Mouse (Mus musculus) forebrain, embryonic 14.5 days (tissue): ENCODE data around the gene Snx25. TPM values are rescaled to one million over a fixed set of nuclear protein-coding genes. Genes with fewer than 3 reads are reported as not detected.

Source experiments
- ATAC-seq: fragments of 200-750 bp; cut with Nextera tagmentation; 2 replicates; pipeline ENCODE4 v1.8.0; 2017; ENCODE audit warnings: mild to moderate bottlenecking, moderate library complexity
- DNase-seq: peaks from one replicate; pipeline ENCODE4 v3.0.0-alpha.2; 2015; ENCODE audit warnings: low spot score
- H3K27ac ChIP-seq: fragments of 300-500 bp; sonication (generic); 2 replicates; pipeline ENCODE4 v1.5.1; 2014; ENCODE audit warnings: low read depth, mild to moderate bottlenecking, control low read depth, low read length, moderate library complexity
- H3K27me3 ChIP-seq: fragments of 300-500 bp; sonication (generic); replicated peaks from 2 replicates; pipeline ENCODE4 v1.6.1; 2014; ENCODE audit warnings: low read length, control low read depth, mixed read lengths; ENCODE audit not compliant: control insufficient read depth, insufficient read depth
- H3K36me3 ChIP-seq: fragments of 300-500 bp; sonication (generic); 2 replicates; pipeline ENCODE4 v1.6.1; 2014; ENCODE audit warnings: low read length, control low read depth; ENCODE audit not compliant: control insufficient read depth, insufficient read depth
- H3K4me1 ChIP-seq: fragments of 300-500 bp; sonication (generic); 2 replicates; pipeline ENCODE4 v1.6.1; 2014; ENCODE audit warnings: antibody characterized with exemption, low read length, control low read depth; ENCODE audit not compliant: control insufficient read depth, insufficient read depth
- H3K4me2 ChIP-seq: fragments of 300-500 bp; sonication (generic); 2 replicates; pipeline ENCODE4 v1.6.1; 2014; ENCODE audit warnings: mild to moderate bottlenecking, control low read depth, low read length
- H3K4me3 ChIP-seq: fragments of 300-500 bp; sonication (generic); 2 replicates; pipeline ENCODE4 v1.5.1; 2014; ENCODE audit warnings: low read depth, low read length, control low read depth
- H3K9ac ChIP-seq: fragments of 300-500 bp; sonication (generic); 2 replicates; pipeline ENCODE4 v1.6.1; 2014; ENCODE audit warnings: mild to moderate bottlenecking, low read length, control low read depth, moderate library complexity
- H3K9me3 ChIP-seq: fragments of 300-500 bp; sonication (generic); replicated peaks from 2 replicates; pipeline ENCODE4 v1.6.1; 2016; ENCODE audit warnings: low read length, control low read depth, mixed read lengths; ENCODE audit not compliant: control insufficient read depth
- WGBS: fragments of 180-500 bp; shearing (Covaris S2); extraction: QIAGEN DNeasy Blood & Tissue Kit; methylation state at CpG from one replicate; pipeline ENCODE4 v1.1.7; 2014; 5-methylcytosine and 5-hydroxymethylcytosine counted together
- polyA plus RNA-seq: library from polyadenylated mRNA; unstranded; fragments of >200 nt; fragmentation: Nextera tagmentation; extraction: Ambion mirVana; gene quantifications from 2 replicates; pipeline ENCODE4 v1.2.1, GENCODE M21; 2014

Gene Snx25
- 7.4 and 8.0 TPM in 2 replicates for polyA plus RNA-seq

GRCm38 (mm10) chr8:46152064-46153031, at the start of gene Snx25:
Gene Snx25, minus strand, starts transcription at chr8:46152159.
- Histone ChIP-seq H3K36me3 (no peaks in the 10 kb centered on the region), H3K4me1 (peaks cover 7% of the 10 kb centered on the region; the same call in 1 of the 2 replicates), H3K4me3 (peak within 1 kb of the TSS; percentile 86), H3K9ac (peak within 1 kb of the TSS; percentile 82), H3K27me3 (no peaks in the 10 kb centered on the region), H3K27ac (peak within 1 kb of the TSS; percentile 65), H3K9me3 (no peaks in the 10 kb centered on the region), H3K4me2 (peak within 1 kb of the TSS; percentile 65)
- DNase-seq: peak; percentile 85
- 7% methylated on average over 42 of the region's 103 CpGs for WGBS
- ATAC-seq: peak; percentile 92

- ATAC-seq (no peak), DNase-seq (no peak)
- Histone ChIP-seq H3K4me1 (no peaks in the 10 kb centered on the region), H3K27ac (no peak overlapping the region), H3K4me3 (no peak overlapping the region), H3K9me3 (no peaks in the 10 kb centered on the region), H3K9ac (no peak overlapping the region), H3K4me2 (no peak overlapping the region), H3K27me3 (no peaks in the 10 kb centered on the region), H3K36me3 (peaks cover 14% of the 10 kb centered on the region)
- 92% methylated on average over 5 of the region's 5 CpGs for WGBS
These were observed 45.7 kb upstream of the Snx25 start for GRCm38 (mm10) chr8:46197673-46198072.

- DNase-seq (no peak), ATAC-seq (no peak)
- Histone ChIP-seq H3K36me3 (peaks cover 11% of the 10 kb centered on the region), H3K4me2 (no peak overlapping the region), H3K4me1 (no peaks in the 10 kb centered on the region), H3K4me3 (no peak overlapping the region), H3K9me3 (no peaks in the 10 kb centered on the region), H3K27ac (no peak overlapping the region), H3K27me3 (no peaks in the 10 kb centered on the region), H3K9ac (no peak overlapping the region)
- 85% methylated on average over 3 of the region's 3 CpGs for WGBS
These were observed 44.9 kb upstream of the Snx25 start for GRCm38 (mm10) chr8:46196877-46197276.

- Histone ChIP-seq H3K9ac (no peak overlapping the region), H3K27ac (no peak overlapping the region), H3K4me3 (no peak overlapping the region), H3K4me1 (no peaks in the 10 kb centered on the region), H3K27me3 (no peaks in the 10 kb centered on the region), H3K36me3 (peaks cover 21% of the 10 kb centered on the region; the same call in 1 of the 2 replicates), H3K9me3 (no peaks in the 10 kb centered on the region), H3K4me2 (no peak overlapping the region)
- ATAC-seq (no peak), DNase-seq (no peak)
- 91% methylated on average over 8 of the region's 8 CpGs for WGBS
These were observed 41.1 kb upstream of the Snx25 start for GRCm38 (mm10) chr8:46193100-46193499.

- H3K9me3 ChIP-seq: no peaks in the 10 kb centered on the region
- 6% methylated on average over 2 of the region's 2 CpGs for WGBS
- no peak overlapping the region for H3K4me2 ChIP-seq
- H3K27me3 ChIP-seq: no peaks in the 10 kb centered on the region
- DNase-seq (peak; percentile 72), ATAC-seq (no peak)
- H3K27ac ChIP-seq: no peak overlapping the region
- H3K9ac ChIP-seq: no peak overlapping the region
- H3K36me3 ChIP-seq: peaks cover 19% of the 10 kb centered on the region
- H3K4me3 ChIP-seq: no peak overlapping the region
- no peaks in the 10 kb centered on the region for H3K4me1 ChIP-seq
These were observed 33.4 kb upstream of the Snx25 start for GRCm38 (mm10) chr8:46185361-46185760.

GRCm38 (mm10) chr8:46180136-46180535, 28.2 kb upstream of the Snx25 start:
- Histone ChIP-seq H3K4me2 (no peak overlapping the region), H3K4me3 (no peak overlapping the region), H3K27me3 (no peaks in the 10 kb centered on the region), H3K27ac (no peak overlapping the region), H3K36me3 (peaks cover 17% of the 10 kb centered on the region), H3K4me1 (no peaks in the 10 kb centered on the region), H3K9me3 (no peaks in the 10 kb centered on the region), H3K9ac (no peak overlapping the region)
- DNase-seq (no peak), ATAC-seq (no peak)
- 96% methylated on average over 7 of the region's 7 CpGs for WGBS

- no peak overlapping the region for H3K4me3 ChIP-seq
- no peak overlapping the region for H3K4me2 ChIP-seq
- no peaks in the 10 kb centered on the region for H3K27me3 ChIP-seq
- H3K4me1 ChIP-seq: no peaks in the 10 kb centered on the region
- H3K9me3 ChIP-seq: no peaks in the 10 kb centered on the region
- WGBS: 80% methylated on average over 2 of the region's 2 CpGs
- no peak overlapping the region for H3K9ac ChIP-seq
- H3K36me3 ChIP-seq: peaks cover 18% of the 10 kb centered on the region
- DNase-seq (no peak), ATAC-seq (no peak)
- H3K27ac ChIP-seq: no peak overlapping the region
These were observed 21.7 kb upstream of the Snx25 start for GRCm38 (mm10) chr8:46173651-46174050.

GRCm38 (mm10) chr8:46163870-46164190, 11.9 kb upstream of the Snx25 start:
- H3K27ac ChIP-seq: peak overlapping the region; percentile 79
- DNase-seq (peak; percentile 20), ATAC-seq (no peak; the same call in 1 of the 2 replicates)
- WGBS: 0% methylated on average over 25 of the region's 25 CpGs
- H3K9me3 ChIP-seq: no peaks in the 10 kb centered on the region
- peaks cover 11% of the 10 kb centered on the region; the same call in 1 of the 2 replicates for H3K4me1 ChIP-seq
- H3K4me3 ChIP-seq: peak overlapping the region; percentile 78
- H3K9ac ChIP-seq: peak overlapping the region; percentile 88
- peak overlapping the region; percentile 77 for H3K4me2 ChIP-seq
- H3K36me3 ChIP-seq: no peaks in the 10 kb centered on the region
- H3K27me3 ChIP-seq: no peaks in the 10 kb centered on the region
